In genomic region chr3:38537770-38538169, GRCm38 (mm10) we compare ENCODE assay signal across 21 mouse cellular contexts. TPM values are rescaled to one million over a fixed set of nuclear protein-coding genes. Genes with fewer than 3 reads are reported as not detected.
DNase-seq lines count a peak whose midpoint lies in the region; ATAC-seq and TF ChIP-seq lines count a peak whose summit lies in the region.
"Had no signal": no experiment of that assay in that cellular context is flagged by ENCODE, and none has a peak within 500 bp of the region (broad histone marks: within the 10 kb centered on the region; RNA-seq: fewer than 3 reads in every experiment).

No protein-coding gene starts in this region.

- H3K36me3 ChIP-seq in stomach, postnatal 0 days (ENCODE audit: control insufficient read depth, insufficient read depth, low read length): no peaks in the 10 kb centered on the region
- H3K36me3 ChIP-seq: embryonic facial prominence, embryonic 13.5 days; embryonic facial prominence, embryonic 15.5 days; forebrain, embryonic 10.5 days; forebrain, embryonic 12.5 days had no signal

- H3K4me3 ChIP-seq in stomach, postnatal 0 days (ENCODE audit: low read depth, low read length): no peak overlapping the region
- H3K4me3 ChIP-seq: embryonic facial prominence, embryonic 13.5 days; embryonic facial prominence, embryonic 15.5 days; erythroblast, embryonic 14.5 days; forebrain, embryonic 10.5 days; forebrain, embryonic 12.5 days had no signal

- ATAC-seq in common myeloid progenitor, adult 5-6 weeks (replicated peaks; ENCODE audit: low read depth, poor library complexity, severe bottlenecking): 0 out of 2 replicates have a peak, but pooled peaks have one; percentile 15
- ATAC-seq in granulocyte monocyte progenitor cell, adult 5-6 weeks (replicated peaks; ENCODE audit: poor library complexity, severe bottlenecking): peak; percentile 30
- 0 out of 2 replicates have a peak, but pooled peaks have one; percentile 26 for ATAC-seq in megakaryocyte progenitor cell, adult 5-6 weeks (replicated peaks; ENCODE audit: poor library complexity)
- no peak for ATAC-seq in stomach, postnatal 0 days (ENCODE audit: low FRiP score, low TSS enrichment)
- ATAC-seq: forebrain, embryonic 14.5 days; forebrain, embryonic 16.5 days had no signal

- H3K4me2 ChIP-seq in stomach, postnatal 0 days (replicated peaks; ENCODE audit: low read depth): no peak overlapping the region
- H3K4me2 ChIP-seq: embryonic facial prominence, embryonic 13.5 days; embryonic facial prominence, embryonic 15.5 days; forebrain, embryonic 12.5 days had no signal

- H3K27ac ChIP-seq in stomach, postnatal 0 days (replicated peaks): no peak overlapping the region
- H3K27ac ChIP-seq: embryonic facial prominence, embryonic 13.5 days; embryonic facial prominence, embryonic 15.5 days; forebrain, embryonic 10.5 days; forebrain, embryonic 12.5 days had no signal

- no peak for TF ChIP-seq CTCF in stomach, postnatal 0 days (IDR thresholded peaks at IDR 0.05; ENCODE audit: low read depth)

- no peaks in the 10 kb centered on the region for H3K9me3 ChIP-seq in stomach, postnatal 0 days (ENCODE audit: control insufficient read depth, low read length)
- H3K9me3 ChIP-seq: embryonic facial prominence, embryonic 13.5 days; embryonic facial prominence, embryonic 15.5 days; forebrain, embryonic 10.5 days; forebrain, embryonic 12.5 days had no signal

- no peak for DNase-seq in stomach, postnatal 0 days (ENCODE audit: low spot score)
- no peak for DNase-seq in ovary, postnatal 14 days (ENCODE audit: low spot score)
- DNase-seq: adrenal gland, adult 8-10 months; adrenal gland, postnatal 14 days; adrenal gland, postnatal 36 days; cerebellum, adult 11-12 months; cerebellum, adult 2 months; cerebellum, adult 9-10 months; cerebellum, postnatal 10 days; cerebellum, postnatal 25 days; embryo, embryonic 11 days had no signal

- H3K4me1 ChIP-seq in stomach, postnatal 0 days (replicated peaks; ENCODE audit: control insufficient read depth, insufficient read depth): no peaks in the 10 kb centered on the region
- H3K4me1 ChIP-seq: forebrain, embryonic 12.5 days had no signal

- H3K9ac ChIP-seq in stomach, postnatal 0 days (ENCODE audit: low read length): no peak overlapping the region
- H3K9ac ChIP-seq: embryonic facial prominence, embryonic 13.5 days; embryonic facial prominence, embryonic 15.5 days; forebrain, embryonic 12.5 days had no signal

- TF ChIP-seq EP300 in stomach, postnatal 0 days (optimal IDR thresholded peaks at IDR 0.05): no peak

- no peaks in the 10 kb centered on the region for H3K27me3 ChIP-seq in stomach, postnatal 0 days (ENCODE audit: control insufficient read depth, insufficient read depth, low read length)
- H3K27me3 ChIP-seq: embryonic facial prominence, embryonic 13.5 days; embryonic facial prominence, embryonic 15.5 days; forebrain, embryonic 12.5 days had no signal

RNA-seq across cellular contexts. Expression of gene Ankrd50, which starts 53.1 kb away (rescaled TPM):
- total RNA-seq in common myeloid progenitor, adult 5-6 weeks (2017): 7.3 and 12.9 TPM in 2 replicates
- 4.7 and 5.0 TPM in 2 replicates for total RNA-seq in granulocyte monocyte progenitor cell, adult 5-6 weeks (2014; fragmentation: Nextera tagmentation)
- 6.2 TPM in 2 replicates for total RNA-seq in granulocyte monocyte progenitor cell, adult 5-6 weeks (2017)
- total RNA-seq in megakaryocyte progenitor cell, adult 5-6 weeks (2015): 4.1 and 4.5 TPM in 2 replicates
- total RNA-seq in megakaryocyte progenitor cell, adult 5-6 weeks (2017): 3.4 and 3.5 TPM in 2 replicates
- 9.8 and 11.1 TPM in 2 replicates for polyA plus RNA-seq in stomach, postnatal 0 days (2015; fragmentation: Nextera tagmentation; extraction: Ambion mirVana)
